Mouse (Mus musculus) mature B cell (primary cell): ENCODE data around the gene Hist2h4.

Experiments used
- in situ Hi-C: fragments of 300-500 bp; cut with MboI; formaldehyde crosslinking; loops from 2 replicates; pipeline ENCODE4 v1.14.3; 2019

The Hist2h4 gene

GRCm38 (mm10) chr3:96226695-96227648, 36.1 kb downstream of the Hist2h4 start:
- in situ Hi-C loops = no loop called here

- in situ Hi-C loops = no loop called here
Observed at GRCm38 (mm10) chr3:96225421-96225820, 37.7 kb downstream of the Hist2h4 start.

DNA sequence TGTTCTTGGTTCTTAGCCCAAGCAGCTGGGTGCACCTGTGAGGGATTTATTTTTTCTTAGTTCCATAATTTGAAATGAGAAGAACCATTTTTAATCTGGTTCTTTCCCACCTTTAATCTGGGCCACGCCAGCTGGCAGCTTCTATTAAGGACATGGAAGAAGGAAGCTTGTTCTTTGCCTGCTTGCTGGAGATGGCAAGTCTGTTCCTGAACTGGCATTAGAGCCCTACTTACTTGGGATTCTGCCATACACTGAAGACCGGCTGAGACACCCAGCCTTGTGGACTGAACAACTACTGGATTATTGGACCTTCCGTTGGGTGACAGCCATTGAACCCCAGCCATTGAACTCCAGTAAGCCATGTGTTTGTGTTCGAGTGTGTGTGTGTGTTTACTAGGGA, 40.3 kb downstream of the Hist2h4 start:
- in situ Hi-C loops = loop anchor here (5.0 kb wide), 1 partner anchor 45 kb away; the partner anchor contains the start of genes Hist2h2bb and Hist2h3b

GRCm38 (mm10) chr3:96221640-96222038, 41.5 kb downstream of the Hist2h4 start:
- in situ Hi-C loops = loop anchor here (5.0 kb wide), 1 partner anchor 46 kb away; the partner anchor contains the start of genes Hist2h2bb and Hist2h3b

- in situ Hi-C loops = loop anchor here (5.0 kb wide), 1 partner anchor 46 kb away; the partner anchor contains the start of genes Hist2h2bb and Hist2h3b
Observed at GRCm38 (mm10) chr3:96220765-96221639, 42.1 kb downstream of the Hist2h4 start, which contains the start of the genes Hist2h2ac and Hist2h2be. Hist2h2ac (minus strand) TSS chr3:96220880. Hist2h2be (plus strand) TSS chr3:96221119.

- in situ Hi-C loops = loop anchor here (5.0 kb wide), 1 partner anchor 47 kb away; the partner anchor contains the start of genes Hist2h2bb and Hist2h3b
Observed at GRCm38 (mm10) chr3:96220131-96220764, 42.9 kb downstream of the Hist2h4 start.

DNA sequence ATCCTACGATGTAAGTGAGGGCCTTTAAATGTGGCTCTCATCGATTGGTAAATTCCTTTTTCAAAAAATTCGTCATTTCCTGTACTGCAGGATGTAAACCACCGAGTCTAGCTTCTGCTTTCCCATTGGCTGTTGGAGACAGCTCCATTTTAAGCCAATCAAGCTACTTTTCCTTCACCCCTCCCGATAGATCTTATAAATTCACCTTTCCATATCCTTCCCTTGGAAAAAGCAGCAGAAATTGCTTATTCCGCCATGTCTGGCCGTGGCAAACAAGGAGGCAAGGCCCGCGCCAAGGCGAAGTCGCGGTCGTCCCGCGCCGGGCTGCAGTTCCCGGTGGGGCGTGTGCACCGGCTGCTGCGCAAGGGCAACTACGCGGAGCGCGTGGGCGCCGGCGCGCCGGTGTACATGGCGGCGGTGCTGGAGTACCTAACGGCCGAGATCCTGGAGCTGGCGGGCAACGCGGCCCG, 43.4 kb downstream of the Hist2h4 start, which contains the start of the genes Bola1 and Hist2h2ab:
Bola1 (minus strand) TSS at position 49 of the 470 bp plus-strand sequence.
Hist2h2ab (plus strand) TSS at position 205 of the 470 bp plus-strand sequence.
- in situ Hi-C loops = loop anchor here (5.0 kb wide), 1 partner anchor 48 kb away; the partner anchor contains the start of genes Hist2h2bb and Hist2h3b

- in situ Hi-C loops = no loop called here
Observed at GRCm38 (mm10) chr3:96219191-96219641, 43.9 kb downstream of the Hist2h4 start.
